Mouse (Mus musculus) right cerebral cortex, postnatal 36 days (tissue): ENCODE data around the gene Cox5b.

Experiments used
- DNase-seq, 2 experiments: peaks; one replicate each; pipeline ENCODE4 v3.0.0; 2022; ENCODE audit warnings: low spot score in 2 of 2, mixed read lengths in 1 of 2

Cox5b gene

GRCm38 (mm10) chr1:36683810-36684467 is 7.3 kb upstream of the Cox5b start:
- peak; percentile 67 to 75 for DNase-seq

DNA sequence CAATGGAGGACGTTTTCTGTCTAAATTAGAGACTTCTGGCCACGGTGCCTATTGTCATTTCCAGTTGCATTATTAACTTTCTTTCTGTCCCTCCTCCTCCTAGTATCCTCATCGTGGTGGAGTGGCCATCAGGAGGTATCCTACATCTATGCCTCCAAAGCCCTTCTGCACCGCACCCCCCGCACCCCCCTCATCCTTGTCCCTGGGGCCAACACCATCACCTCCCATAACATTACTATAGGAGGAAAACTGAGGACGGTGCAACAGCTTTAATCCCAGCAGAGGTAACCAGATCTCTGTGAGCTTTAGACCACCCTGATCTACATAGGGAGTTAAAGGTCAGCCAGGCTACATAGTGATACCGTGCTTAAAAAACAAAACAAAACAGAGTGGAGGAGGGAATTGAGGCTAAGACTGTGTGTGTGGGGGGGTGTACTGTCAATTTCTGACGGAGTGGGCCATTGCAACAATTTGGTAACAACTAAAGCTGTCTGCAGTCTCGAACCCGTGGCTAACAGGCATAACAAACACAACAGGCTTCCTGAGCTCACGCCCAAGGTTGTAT is 496 bp upstream of the Cox5b start:
- no peak for DNase-seq

GRCm38 (mm10) chr1:36694871-36695270 is 3.6 kb downstream of the Cox5b start:
- no peak for DNase-seq

GRCm38 (mm10) chr1:36696411-36696810 is 5.2 kb downstream of the Cox5b start:
- no peak for DNase-seq

DNA sequence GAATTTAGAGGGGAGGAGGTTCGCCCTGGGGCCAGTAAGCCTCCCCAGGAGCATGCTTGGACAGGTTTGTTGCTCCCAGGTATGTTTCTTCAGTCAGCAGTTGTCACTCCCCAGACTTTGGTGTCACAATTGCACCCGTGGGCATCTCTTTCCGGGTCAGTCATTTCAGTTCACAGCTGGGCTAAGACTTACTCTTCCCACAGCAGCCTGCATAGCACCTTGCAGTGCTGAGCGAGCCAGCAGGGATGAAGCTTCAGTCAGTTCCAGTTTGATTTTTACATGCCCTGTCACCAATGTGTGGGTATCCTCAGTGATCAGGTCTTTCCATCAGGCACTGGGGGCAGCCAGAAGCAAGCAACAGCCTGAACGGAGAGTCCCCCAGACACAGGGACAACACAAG is 5.8 kb downstream of the Cox5b start:
- DNase-seq: no peak

- DNase-seq: peak in 1 of 2 experiments; percentile 62
Observed at GRCm38 (mm10) chr1:36707166-36707565, 15.9 kb downstream of the Cox5b start.

DNA sequence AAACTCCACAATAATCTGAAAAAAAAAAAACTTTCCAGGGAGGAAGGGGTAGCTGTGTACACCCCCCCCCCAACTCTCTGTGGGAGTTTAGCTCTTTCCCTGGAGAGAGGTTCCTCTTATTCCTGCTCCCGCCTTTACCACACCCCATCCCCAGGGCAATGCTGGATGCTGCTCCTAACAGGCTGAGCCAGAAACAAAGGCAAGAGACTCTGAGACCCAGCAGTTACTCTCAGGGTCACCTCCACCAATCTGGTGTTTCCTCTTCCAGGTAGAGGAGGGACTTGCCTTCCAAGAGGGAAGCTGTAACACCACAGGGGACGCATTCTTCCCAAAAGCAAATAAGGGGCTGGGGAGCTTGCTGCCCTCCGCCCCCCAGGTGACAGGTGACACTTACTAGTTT is 16.5 kb downstream of the Cox5b start:
- DNase-seq: no peak

DNA sequence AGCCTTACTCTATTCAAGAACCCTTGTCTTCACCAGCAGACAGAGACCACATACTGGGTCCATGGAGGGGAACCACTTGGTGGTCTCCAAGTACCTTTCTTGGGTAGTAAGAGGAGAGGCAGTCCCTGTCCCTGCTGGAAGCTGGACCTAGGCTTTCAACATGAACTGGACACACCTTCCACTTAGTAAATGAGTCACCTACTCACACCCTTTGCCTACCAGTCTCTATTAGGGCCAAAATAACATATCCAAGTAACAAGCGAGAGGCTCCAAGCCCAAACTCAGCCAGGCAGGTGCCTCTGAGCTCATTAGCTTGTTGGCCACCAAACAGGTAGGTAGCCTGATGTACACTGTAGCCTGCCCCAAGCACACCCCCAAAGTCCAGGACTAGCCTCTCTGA is 17.4 kb downstream of the Cox5b start:
- no peak for DNase-seq

- peak in 1 of 2 experiments; percentile 41 for DNase-seq
Observed at GRCm38 (mm10) chr1:36709055-36709853, 18.0 kb downstream of the Cox5b start.

GRCm38 (mm10) chr1:36709854-36710280 is 18.6 kb downstream of the Cox5b start, which contains the start of gene 4933424G06Rik:
TSS of gene 4933424G06Rik (plus strand) at chr1:36710149.
- DNase-seq: peak; percentile 98

DNA sequence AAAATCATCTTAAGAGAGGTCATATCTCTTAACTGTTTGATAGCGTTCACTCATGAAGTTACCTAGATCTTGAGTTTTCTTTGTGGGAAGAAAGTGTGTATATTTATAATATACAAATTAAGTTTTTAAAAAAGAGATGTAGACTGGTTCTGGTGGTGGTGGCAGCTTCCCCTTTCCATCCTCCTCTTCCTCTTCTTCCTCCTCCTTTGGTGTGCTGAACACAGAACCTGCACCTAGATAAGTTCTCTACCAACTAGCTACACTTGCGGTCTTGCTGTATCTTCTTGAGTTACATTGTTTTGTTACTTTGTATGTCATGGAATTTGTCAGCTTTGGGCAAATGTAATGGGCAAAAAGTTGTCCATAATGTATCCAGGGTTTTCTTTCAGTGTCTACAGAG is 19.9 kb downstream of the Cox5b start:
- no peak for DNase-seq

DNA sequence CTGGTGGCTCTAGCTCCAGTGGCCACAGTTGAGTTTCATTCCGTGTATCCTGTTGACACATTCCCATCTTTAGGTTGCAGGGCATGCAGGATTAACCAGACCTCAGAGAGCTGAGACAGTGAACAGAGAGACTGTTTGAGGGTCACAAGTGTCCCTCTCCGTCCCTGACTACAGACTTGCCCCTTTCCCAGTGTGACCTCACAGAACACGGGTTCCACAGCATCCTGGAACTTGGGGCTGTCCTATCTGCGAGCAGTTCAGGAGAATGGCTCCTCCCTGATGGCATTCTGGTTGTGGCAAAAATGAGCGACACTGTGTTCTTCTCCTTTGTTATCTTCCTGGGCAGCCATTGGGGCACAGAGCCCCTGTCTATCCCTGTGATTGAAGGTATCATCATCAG is 23.1 kb downstream of the Cox5b start, which contains the start of gene Actr1b:
TSS of gene Actr1b (minus strand) at position 112 of the 400 bp plus-strand sequence.
- no peak for DNase-seq

GRCm38 (mm10) chr1:36718786-36719185 is 27.5 kb downstream of the Cox5b start:
- no peak for DNase-seq

- DNase-seq: no peak
Observed at GRCm38 (mm10) chr1:36723146-36724056, 32.2 kb downstream of the Cox5b start.

GRCm38 (mm10) chr1:36724057-36724431 is 32.8 kb downstream of the Cox5b start:
- no peak for DNase-seq

- peak; percentile 74 to 75 for DNase-seq
Observed at GRCm38 (mm10) chr1:36737300-36737699, 46.1 kb downstream of the Cox5b start.

- no peak for DNase-seq
Observed at GRCm38 (mm10) chr1:36739231-36739630, 48.0 kb downstream of the Cox5b start.

- no peak for DNase-seq
Observed at GRCm38 (mm10) chr1:36743046-36743445, 51.8 kb downstream of the Cox5b start.
